Mouse (Mus musculus) lung, embryonic 15.5 days (tissue): ENCODE results near the gene Bmper. TPM values are rescaled to one million over a fixed set of nuclear protein-coding genes. Genes with fewer than 3 reads are reported as not detected.

Source experiments
- ATAC-seq: fragments of 200-750 bp; cut with Nextera tagmentation; 2 replicates; pipeline ENCODE4 v1.8.0; 2017; ENCODE audit warnings: moderate number of reproducible peaks, borderline replicate concordance; ENCODE audit not compliant: low FRiP score, low TSS enrichment; ENCODE audit errors: extremely low read depth
- H3K27ac ChIP-seq: fragments of 300-500 bp; sonication (generic); 2 replicates; pipeline ENCODE4 v1.5.1; 2015; ENCODE audit warnings: moderate library complexity, mild to moderate bottlenecking, inconsistent platforms
- H3K27me3 ChIP-seq: fragments of 300-500 bp; sonication (generic); 2 replicates; pipeline ENCODE4 v1.6.1; 2015; ENCODE audit warnings: inconsistent platforms
- H3K36me3 ChIP-seq: fragments of 300-500 bp; sonication (generic); 2 replicates; pipeline ENCODE4 v1.6.1; 2015; ENCODE audit warnings: inconsistent platforms
- H3K4me1 ChIP-seq: fragments of 300-500 bp; sonication (generic); 2 replicates; pipeline ENCODE4 v1.6.1; 2015; ENCODE audit warnings: inconsistent platforms
- H3K4me2 ChIP-seq: fragments of 300-500 bp; sonication (generic); 2 replicates; pipeline ENCODE4 v1.6.1; 2015; ENCODE audit warnings: inconsistent platforms, mild to moderate bottlenecking, moderate library complexity
- H3K4me3 ChIP-seq: fragments of 300-500 bp; sonication (generic); 2 replicates; pipeline ENCODE4 v1.5.1; 2015; ENCODE audit warnings: mild to moderate bottlenecking, inconsistent platforms
- H3K9ac ChIP-seq: fragments of 300-500 bp; sonication (generic); 2 replicates; pipeline ENCODE4 v1.6.1; 2015; ENCODE audit warnings: inconsistent platforms
- H3K9me3 ChIP-seq: fragments of 300-500 bp; sonication (generic); 2 replicates; pipeline ENCODE4 v1.6.1; 2016; ENCODE audit warnings: inconsistent platforms
- WGBS: fragments of 180-500 bp; shearing (Covaris S2); methylation state at CpG from one replicate; pipeline ENCODE4 v1.1.7; 2015; 5-methylcytosine and 5-hydroxymethylcytosine counted together
- polyA plus RNA-seq: library from polyadenylated mRNA; unstranded; fragments of >200 nt; fragmentation: Nextera tagmentation; extraction: Ambion mirVana; gene quantifications from 2 replicates; pipeline ENCODE4 v1.2.1, GENCODE M21; 2015

Bmper gene
- polyA plus RNA-seq, 1 experiment from 2014 or later: 26.5 TPM

DNA sequence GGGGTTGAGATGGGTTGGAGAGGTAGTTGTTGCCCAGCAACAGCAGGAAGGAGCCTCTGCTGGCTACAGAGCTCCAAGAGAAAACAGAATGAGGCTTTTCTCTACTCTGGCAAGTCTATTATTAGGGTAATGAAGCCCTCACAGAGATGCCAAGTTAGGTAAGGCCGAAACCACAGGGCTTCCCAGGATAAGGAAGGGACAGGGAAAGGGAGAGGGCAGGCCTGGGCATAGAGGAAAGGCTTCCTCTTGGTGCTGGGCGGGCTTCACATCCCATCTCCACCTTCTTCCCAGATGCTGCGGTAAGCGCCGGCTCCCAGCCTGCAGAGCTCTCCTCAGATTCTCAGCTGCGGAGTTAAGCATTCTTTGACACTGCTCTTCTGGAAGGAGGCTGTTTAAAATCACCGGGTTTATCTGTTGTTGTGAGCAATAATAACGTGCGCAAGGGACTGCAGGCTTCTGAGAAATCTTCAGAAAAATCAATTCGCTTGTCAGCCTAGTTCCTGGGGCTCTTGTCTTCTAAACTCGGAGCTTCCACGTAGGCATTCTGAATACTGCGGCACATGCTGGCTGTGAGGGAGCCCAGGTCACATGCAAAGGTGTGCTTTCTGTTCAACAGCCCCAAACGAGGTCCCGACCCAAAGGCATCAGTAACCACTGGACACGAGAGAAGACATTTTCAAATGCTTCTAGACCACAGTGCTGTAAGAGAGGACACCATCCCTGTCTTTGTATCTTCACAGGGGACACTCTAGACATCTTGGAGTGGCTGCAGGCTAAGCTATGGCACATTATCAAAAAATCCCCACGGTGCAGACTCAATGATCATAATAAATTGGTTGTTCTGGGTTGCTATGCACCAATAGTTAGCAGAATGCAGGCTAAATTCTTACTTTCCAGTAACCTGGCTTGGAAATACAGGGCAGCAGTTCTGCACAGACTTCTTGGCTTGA is 18.3 kb upstream of the Bmper start:
- Histone ChIP-seq H3K4me2 (no peak overlapping the region), H3K9ac (no peak overlapping the region), H3K36me3 (no peaks in the 10 kb centered on the region), H3K4me1 (peaks cover 5% of the 10 kb centered on the region; the same call in 1 of the 2 replicates), H3K4me3 (no peak overlapping the region), H3K27ac (no peak overlapping the region), H3K27me3 (peaks cover 12% of the 10 kb centered on the region; the same call in 1 of the 2 replicates), H3K9me3 (no peaks in the 10 kb centered on the region)
- no peak for ATAC-seq
- 22% methylated on average over 17 of the region's 17 CpGs for whole genome bisulfite sequencing

GRCm38 (mm10) chr9:23205304-23205703 is 17.6 kb upstream of the Bmper start:
- no peak overlapping the region for H3K4me2 ChIP-seq
- no peaks in the 10 kb centered on the region for H3K9me3 ChIP-seq
- no peak for ATAC-seq
- H3K36me3 ChIP-seq: no peaks in the 10 kb centered on the region
- WGBS: 34% methylated on average over 3 of the region's 3 CpGs
- no peak overlapping the region for H3K4me3 ChIP-seq
- H3K4me1 ChIP-seq: peaks cover 5% of the 10 kb centered on the region; the same call in 1 of the 2 replicates
- no peak overlapping the region for H3K9ac ChIP-seq
- H3K27ac ChIP-seq: no peak overlapping the region
- H3K27me3 ChIP-seq: peaks cover 12% of the 10 kb centered on the region; the same call in 1 of the 2 replicates

- Histone ChIP-seq H3K27me3 (peaks cover 12% of the 10 kb centered on the region; the same call in 1 of the 2 replicates), H3K9me3 (no peaks in the 10 kb centered on the region), H3K27ac (no peak overlapping the region), H3K9ac (no peak overlapping the region), H3K4me3 (no peak overlapping the region), H3K36me3 (no peaks in the 10 kb centered on the region), H3K4me1 (peaks cover 4% of the 10 kb centered on the region; the same call in 1 of the 2 replicates), H3K4me2 (no peak overlapping the region)
- 70% methylated on average over 3 of the region's 3 CpGs for WGBS
- no peak for ATAC-seq
Measured at GRCm38 (mm10) chr9:23205757-23206156, 17.1 kb upstream of the Bmper start.

- H3K4me1 ChIP-seq: no peaks in the 10 kb centered on the region
- H3K36me3 ChIP-seq: no peaks in the 10 kb centered on the region
- WGBS: 88% methylated on average over 5 of the region's 5 CpGs
- H3K4me3 ChIP-seq: no peak overlapping the region
- H3K4me2 ChIP-seq: no peak overlapping the region
- H3K27me3 ChIP-seq: peaks cover 12% of the 10 kb centered on the region; the same call in 1 of the 2 replicates
- no peaks in the 10 kb centered on the region for H3K9me3 ChIP-seq
- H3K9ac ChIP-seq: no peak overlapping the region
- no peak for ATAC-seq
- no peak overlapping the region for H3K27ac ChIP-seq
Measured at GRCm38 (mm10) chr9:23206181-23206580, 16.7 kb upstream of the Bmper start.

GRCm38 (mm10) chr9:23212303-23212702 is 10.6 kb upstream of the Bmper start:
- H3K4me3 ChIP-seq: no peak overlapping the region
- no peaks in the 10 kb centered on the region for H3K36me3 ChIP-seq
- no peaks in the 10 kb centered on the region for H3K27me3 ChIP-seq
- peak; percentile 79 for ATAC-seq
- H3K4me1 ChIP-seq: no peaks in the 10 kb centered on the region
- no peaks in the 10 kb centered on the region for H3K9me3 ChIP-seq
- no peak overlapping the region for H3K9ac ChIP-seq
- 4% methylated on average over 11 of the region's 11 CpGs for WGBS
- no peak overlapping the region for H3K27ac ChIP-seq
- no peak overlapping the region for H3K4me2 ChIP-seq

DNA sequence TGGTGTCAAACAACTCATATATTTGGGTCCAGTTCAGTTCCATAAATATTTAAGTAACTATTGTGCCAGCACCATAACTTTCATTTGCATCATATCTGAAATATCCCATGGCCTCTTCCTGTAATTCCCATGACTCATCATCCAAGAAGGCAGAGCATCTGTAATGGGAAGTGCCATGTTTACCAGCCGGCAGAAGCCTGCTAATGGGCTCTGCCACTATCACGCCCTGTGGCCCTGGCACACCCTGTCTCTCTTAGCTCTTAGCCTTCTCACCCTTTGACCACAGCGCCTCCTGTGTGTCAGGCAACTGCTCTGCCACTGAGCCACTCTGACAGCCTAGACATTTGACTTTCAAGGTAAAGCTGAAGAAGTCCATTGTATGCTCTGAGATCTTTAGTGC is 3.1 kb upstream of the Bmper start:
- ATAC-seq: no peak
- Histone ChIP-seq H3K36me3 (no peaks in the 10 kb centered on the region), H3K4me1 (peaks cover 7% of the 10 kb centered on the region), H3K27ac (no peak overlapping the region), H3K9me3 (no peaks in the 10 kb centered on the region), H3K4me3 (no peak overlapping the region), H3K4me2 (no peak overlapping the region), H3K9ac (no peak overlapping the region), H3K27me3 (peaks cover 27% of the 10 kb centered on the region)
- 43% methylated on average over 3 of the region's 3 CpGs for WGBS

GRCm38 (mm10) chr9:23221976-23222375 is 900 bp upstream of the Bmper start:
- WGBS: 13% methylated on average over 5 of the region's 5 CpGs

GRCm38 (mm10) chr9:23222492-23222840 is 410 bp upstream of the Bmper start:
- Histone ChIP-seq H3K9ac (peak overlapping the region; percentile 68), H3K27me3 (peaks cover 39% of the 10 kb centered on the region), H3K4me2 (peak overlapping the region; percentile 93), H3K4me1 (peaks cover 16% of the 10 kb centered on the region), H3K36me3 (no peaks in the 10 kb centered on the region), H3K4me3 (peak overlapping the region; percentile 69), H3K27ac (peak overlapping the region; percentile 83), H3K9me3 (no peaks in the 10 kb centered on the region)
- peak; percentile 63; the same call in 1 of the 2 replicates for ATAC-seq
- under 1% methylated on average over 26 of the region's 26 CpGs for WGBS

More at GRCm38 (mm10) chr9:23221976-23222375, 900 bp upstream of the Bmper start:
- Histone ChIP-seq H3K4me2 (peak overlapping the region; percentile 93), H3K27me3 (peaks cover 39% of the 10 kb centered on the region), H3K4me1 (peaks cover 12% of the 10 kb centered on the region), H3K9me3 (no peaks in the 10 kb centered on the region), H3K9ac (peak overlapping the region; percentile 68), H3K36me3 (no peaks in the 10 kb centered on the region), H3K27ac (no peak overlapping the region), H3K4me3 (peak overlapping the region; percentile 69)
- ATAC-seq: no peak

- Histone ChIP-seq H3K4me1 (peaks cover 19% of the 10 kb centered on the region), H3K9ac (peak overlapping the region; percentile 68), H3K36me3 (no peaks in the 10 kb centered on the region), H3K9me3 (no peaks in the 10 kb centered on the region), H3K27me3 (peaks cover 39% of the 10 kb centered on the region), H3K4me3 (peak overlapping the region; percentile 69), H3K27ac (peak overlapping the region; percentile 83; the same call in 1 of the 2 replicates), H3K4me2 (peak overlapping the region; percentile 93)
- no peak for ATAC-seq
- 1% methylated on average over 29 of the region's 29 CpGs for WGBS
Measured at GRCm38 (mm10) chr9:23223549-23224077, 737 bp downstream of the Bmper start.

DNA sequence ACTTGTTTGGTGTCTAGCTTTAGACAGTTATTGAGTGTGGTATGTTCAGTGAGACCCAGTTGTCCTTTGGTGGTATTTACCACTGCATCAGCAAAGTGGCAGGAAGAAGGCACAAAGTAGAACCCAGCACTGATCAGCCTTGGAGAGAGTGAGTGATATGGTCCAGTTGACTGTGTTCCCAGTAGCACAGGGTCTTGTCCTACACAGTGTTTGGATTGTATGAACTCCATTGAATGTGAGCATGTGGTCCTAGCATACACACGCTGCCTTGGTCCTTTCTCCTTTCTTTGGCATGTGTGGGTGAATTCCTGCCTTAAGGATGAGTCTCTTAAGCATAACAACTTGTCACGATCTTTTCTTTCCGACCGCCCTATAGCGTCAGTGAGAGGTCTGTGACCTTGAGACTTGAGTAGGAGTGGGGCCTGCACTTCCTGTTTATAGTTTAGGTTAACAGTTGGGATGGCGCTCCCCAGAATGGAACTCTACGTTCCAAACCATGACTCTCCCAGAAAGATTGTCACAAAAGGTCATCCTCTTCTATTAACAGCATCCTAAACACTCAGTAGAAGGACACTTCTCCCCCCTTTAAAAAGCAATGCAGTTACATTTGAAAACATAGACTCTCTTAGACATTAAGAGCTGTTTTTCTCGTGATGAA is 10.7 kb downstream of the Bmper start:
- no peaks in the 10 kb centered on the region for H3K9me3 ChIP-seq
- H3K27ac ChIP-seq: peak overlapping the region; percentile 49
- H3K9ac ChIP-seq: no peak overlapping the region
- peak; percentile 62; the same call in 1 of the 2 replicates for ATAC-seq
- WGBS: 41% methylated on average over 8 of the region's 8 CpGs
- no peak overlapping the region for H3K4me2 ChIP-seq
- H3K36me3 ChIP-seq: no peaks in the 10 kb centered on the region
- H3K27me3 ChIP-seq: no peaks in the 10 kb centered on the region
- no peak overlapping the region for H3K4me3 ChIP-seq
- peaks cover 23% of the 10 kb centered on the region for H3K4me1 ChIP-seq

GRCm38 (mm10) chr9:23235368-23236002 is 12.6 kb downstream of the Bmper start:
- 47% methylated on average over 6 of the region's 6 CpGs for WGBS

More at GRCm38 (mm10) chr9:23235368-23236002, 12.6 kb downstream of the Bmper start:
- Histone ChIP-seq H3K4me1 (peaks cover 27% of the 10 kb centered on the region), H3K4me3 (no peak overlapping the region), H3K36me3 (no peaks in the 10 kb centered on the region), H3K9ac (no peak overlapping the region), H3K4me2 (no peak overlapping the region), H3K27ac (no peak overlapping the region), H3K27me3 (no peaks in the 10 kb centered on the region), H3K9me3 (no peaks in the 10 kb centered on the region)
- ATAC-seq: no peak
